ENCODE assay signal across 8 mouse cellular contexts in genomic region chr11:69233141-69233540, GRCm38 (mm10).
"Had no signal": no experiment of that assay in that cellular context is flagged by ENCODE, and none has a peak within 500 bp of the region (broad histone marks: within the 10 kb centered on the region; RNA-seq: fewer than 3 reads in every experiment).

No protein-coding gene starts in this region.

- DNase-seq: lung, adult 18-20 months; lung, embryonic 14.5 days; lung, postnatal 10 days; lung, postnatal 4 days; right cerebral cortex, adult 18-20 months; right cerebral cortex, postnatal 25 days; right cerebral cortex, postnatal 4 days; spleen, adult 18-20 months had no signal
